Mouse (Mus musculus) brain, embryonic 14.5 days (tissue): ENCODE measurements around the gene Wipf2. TPM values are rescaled to one million over a fixed set of nuclear protein-coding genes. Genes with fewer than 3 reads are reported as not detected.

ENCODE experiments used
- DNase-seq: peaks from one replicate; pipeline ENCODE4 v3.0.0-alpha.2; 2011; ENCODE audit warnings: low read depth
- CTCF ChIP-seq: fragments of 200-500 bp; IDR thresholded peaks from 2 replicates; pipeline ENCODE4 v1.5.1; 2012; ENCODE audit warnings: inconsistent platforms, mild to moderate bottlenecking, moderate library complexity, borderline replicate concordance; ENCODE audit not compliant: insufficient read depth, insufficient read length; ENCODE audit errors: extremely low read depth
- POLR2A ChIP-seq: fragments of 200-500 bp; IDR thresholded peaks from 2 replicates; pipeline ENCODE4 v1.6.1; 2012; ENCODE audit warnings: mild to moderate bottlenecking, inconsistent platforms, borderline replicate concordance; ENCODE audit not compliant: poor library complexity, insufficient read depth, insufficient read length, severe bottlenecking; ENCODE audit errors: extremely low read depth
- polyA plus RNA-seq: library from polyadenylated mRNA; depleted of rRNA; stranded (reverse); fragments of >200 nt; gene quantifications from 2 replicates; pipeline ENCODE4 v1.2.3, GENCODE M21; 2012

The Wipf2 gene
- polyA plus RNA-seq, 1 experiment, result 14.7 TPM

- TF ChIP-seq POLR2A (no peak), CTCF (no peak)
- no peak for DNase-seq
Observed at GRCm38 (mm10) chr11:98936606-98937409, 73.4 kb downstream of the Wipf2 start.

DNA sequence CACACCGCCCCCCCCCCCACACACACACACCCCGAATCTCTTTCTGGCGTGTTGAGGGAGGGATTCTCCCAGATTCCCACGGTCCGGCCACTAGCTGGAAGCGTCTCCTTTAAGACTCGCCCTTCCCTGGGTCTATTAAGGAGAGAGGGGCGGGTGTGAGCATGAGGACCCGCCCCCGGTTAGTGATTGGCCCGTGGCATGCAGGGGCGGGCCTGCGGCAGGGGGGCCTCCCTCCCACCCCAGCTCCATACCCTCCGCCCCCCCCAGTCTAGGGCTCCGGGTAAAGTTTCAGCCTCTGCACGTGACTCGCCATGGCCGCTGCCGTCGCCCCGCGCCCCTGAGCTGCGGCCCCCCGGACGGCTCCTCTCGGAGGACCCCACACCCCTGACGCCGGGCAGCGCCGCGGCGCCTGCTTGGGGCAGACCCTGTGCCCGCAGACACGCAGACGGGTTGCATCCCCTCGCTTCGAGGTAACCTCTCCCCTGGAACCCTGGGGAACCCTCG lies 74.0 kb downstream of the Wipf2 start:
- TF ChIP-seq CTCF (no peak), POLR2A (no peak)
- peak; percentile 95 for DNase-seq

DNA sequence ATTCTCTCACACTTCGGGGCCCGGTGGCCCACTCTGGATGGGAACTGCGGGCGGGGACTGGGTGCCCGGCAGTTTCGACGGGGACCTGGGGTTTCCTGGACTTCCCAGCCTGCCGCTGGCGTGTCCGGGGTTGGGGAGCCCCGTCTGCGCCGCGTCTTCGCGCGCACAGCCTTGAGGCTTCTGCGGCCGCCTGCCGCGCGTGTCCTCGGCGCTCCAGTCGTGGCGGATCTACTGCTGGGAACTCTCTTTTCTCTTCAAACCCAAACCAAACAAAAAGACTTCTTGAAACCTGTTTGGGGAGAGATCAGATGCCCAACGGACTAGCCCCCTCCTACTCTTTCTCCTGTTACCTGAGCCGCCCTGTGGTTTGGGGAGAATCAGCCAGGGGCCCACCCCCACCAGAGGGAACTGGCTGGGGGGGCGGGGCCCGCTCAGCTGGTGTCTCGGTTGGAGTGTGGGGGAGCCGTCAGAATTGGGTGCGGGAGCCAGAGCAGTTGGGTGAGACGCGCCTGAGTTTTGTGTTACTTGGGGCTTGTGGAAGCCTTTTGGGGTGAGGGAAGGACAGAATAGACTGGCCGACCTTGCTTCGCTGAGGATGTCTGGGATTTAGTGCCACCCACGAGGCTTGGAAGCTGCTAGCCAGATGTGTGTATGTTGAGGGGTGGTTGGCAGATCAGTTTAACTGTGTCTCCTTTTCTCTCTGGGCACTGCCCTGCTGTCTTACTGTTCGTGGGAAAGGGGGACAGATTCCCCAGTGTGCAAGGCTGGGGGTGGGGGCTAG lies 74.7 kb downstream of the Wipf2 start:
- no peak for TF ChIP-seq CTCF
- no peak for TF ChIP-seq POLR2A
- DNase-seq, result no peak

DNA sequence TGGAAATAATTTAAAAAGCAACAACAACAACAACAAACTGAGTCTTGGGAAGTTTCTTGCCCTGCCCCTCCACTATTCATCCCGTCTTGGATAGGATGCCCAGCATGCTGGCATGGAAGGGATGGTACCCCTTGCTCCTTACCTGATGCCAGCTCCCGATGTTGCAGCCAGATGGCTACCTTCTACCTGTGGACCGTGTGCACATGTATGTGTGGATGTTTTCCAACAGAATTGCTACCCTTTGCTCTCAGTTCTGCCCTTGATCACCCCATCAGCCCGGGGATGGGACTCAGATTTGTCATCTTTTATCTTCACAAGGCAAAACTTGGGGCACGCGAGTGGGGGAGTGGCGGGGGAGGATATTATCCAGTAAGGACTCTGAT lies 75.3 kb downstream of the Wipf2 start:
- DNase-seq, result no peak
- TF ChIP-seq POLR2A, result no peak
- TF ChIP-seq CTCF, result no peak

GRCm38 (mm10) chr11:98939084-98939952 lies 75.9 kb downstream of the Wipf2 start:
- no peak for DNase-seq
- TF ChIP-seq POLR2A (no peak), CTCF (no peak)

DNA sequence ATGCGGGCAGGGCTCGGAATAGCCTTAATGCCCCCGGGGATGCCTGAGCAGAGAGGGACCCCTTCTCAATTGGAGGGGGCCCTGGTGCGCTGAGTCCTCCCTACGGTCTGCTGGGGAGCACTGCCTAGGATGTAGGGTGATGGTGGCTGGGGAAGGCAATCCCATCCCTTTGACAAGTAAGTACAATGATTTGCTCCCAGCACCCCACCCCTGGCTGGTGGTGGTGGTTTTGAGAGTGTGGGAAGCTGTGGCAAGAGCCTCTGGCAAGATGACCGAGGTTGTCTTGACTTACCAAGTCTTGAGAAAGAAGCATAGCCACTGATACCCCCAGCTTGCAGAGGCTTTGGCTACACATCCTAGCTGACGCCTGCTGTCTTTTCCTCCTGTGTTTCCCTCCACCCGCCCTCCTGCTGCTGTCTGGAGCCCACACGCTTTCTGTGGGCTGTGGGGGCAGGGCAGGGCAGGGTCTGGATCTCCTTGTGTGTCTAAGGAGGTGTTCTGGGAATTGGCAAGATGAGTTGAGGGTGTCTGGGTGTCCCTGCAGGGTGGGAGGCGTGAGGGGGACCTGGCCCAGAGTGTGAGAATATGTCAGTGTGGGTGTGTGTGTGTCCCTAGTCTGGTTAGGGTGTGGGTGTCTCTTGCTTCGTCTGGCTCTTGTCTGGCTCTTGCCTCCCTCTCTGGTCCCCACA lies 76.7 kb downstream of the Wipf2 start:
- TF ChIP-seq POLR2A, result no peak
- TF ChIP-seq CTCF, result no peak
- no peak for DNase-seq

- no peak for TF ChIP-seq POLR2A
- TF ChIP-seq CTCF, result no peak
- DNase-seq, result no peak
Observed at GRCm38 (mm10) chr11:98940776-98941175, 77.3 kb downstream of the Wipf2 start.

- peak; percentile 86 for DNase-seq
- TF ChIP-seq CTCF (no peak), POLR2A (no peak)
Observed at GRCm38 (mm10) chr11:98941341-98941825, 77.9 kb downstream of the Wipf2 start.

- peak; percentile 92 for DNase-seq
- no peak for TF ChIP-seq CTCF
- no peak for TF ChIP-seq POLR2A
Observed at GRCm38 (mm10) chr11:98941826-98942550, 78.5 kb downstream of the Wipf2 start.

- TF ChIP-seq POLR2A, result no peak
- no peak for TF ChIP-seq CTCF
- DNase-seq, result no peak
Observed at GRCm38 (mm10) chr11:98942555-98942922, 79.1 kb downstream of the Wipf2 start.
